In genomic region chr7:19573776-19574140, GRCm38 (mm10) we compare ENCODE assay signal across 8 mouse cellular contexts. TPM values are rescaled to one million over a fixed set of nuclear protein-coding genes. Genes with fewer than 3 reads are reported as not detected.
DNase-seq lines count a peak whose midpoint lies in the region; ATAC-seq and TF ChIP-seq lines count a peak whose summit lies in the region.

No protein-coding gene starts in this region.

- WGBS in kidney, embryonic 16.5 days = 23% methylated on average over 16 of the region's 16 CpGs
- 29% methylated on average over 15 of the region's 16 CpGs for WGBS in hindbrain, embryonic 14.5 days
- WGBS in midbrain, embryonic 15.5 days = 25% methylated on average over 16 of the region's 16 CpGs

- no peak for TF ChIP-seq POLR2A in bone marrow macrophage, adult 2 months (IDR thresholded peaks at IDR 0.05; ENCODE audit: borderline replicate concordance, low read depth, low read length)

- peak overlapping the region; percentile 84 for H3K4me3 ChIP-seq in kidney, embryonic 16.5 days (ENCODE audit: low read length)
- H3K4me3 ChIP-seq in bone marrow macrophage, adult 2 months (ENCODE audit: insufficient read depth, low read length) = peak overlapping the region; percentile 66
- H3K4me3 ChIP-seq in hindbrain, embryonic 14.5 days (replicated peaks; ENCODE audit: low read length) = peak overlapping the region; percentile 75
- H3K4me3 ChIP-seq in midbrain, embryonic 15.5 days = peak overlapping the region; percentile 61

- H3K36me3 ChIP-seq in kidney, embryonic 16.5 days (ENCODE audit: insufficient read depth, low read length) = peaks cover 15% of the 10 kb centered on the region
- H3K36me3 ChIP-seq in hindbrain, embryonic 14.5 days (replicated peaks; ENCODE audit: control insufficient read depth, insufficient read depth) = peaks cover 9% of the 10 kb centered on the region
- peaks cover 15% of the 10 kb centered on the region; the same call in 1 of the 2 replicates for H3K36me3 ChIP-seq in midbrain, embryonic 15.5 days (replicated peaks)

- ATAC-seq in kidney, embryonic 16.5 days (ENCODE audit: low FRiP score, low TSS enrichment) = no peak
- ATAC-seq in hindbrain, embryonic 14.5 days (ENCODE audit: low FRiP score) = no peak; the same call in 1 of the 2 replicates
- peak; percentile 15 for ATAC-seq in midbrain, embryonic 15.5 days (replicated peaks)

- no peak for DNase-seq in kidney, adult 8-10 months
- DNase-seq in hindbrain, embryonic 14.5 days (ENCODE audit: low spot score) = no peak
- no peak for DNase-seq in right cerebral cortex, postnatal 25 days
- DNase-seq in urinary bladder, postnatal 36 days (ENCODE audit: low spot score in 2 of 2) = no peak
- DNase-seq in spleen, adult 18-20 months = no peak

- no peaks in the 10 kb centered on the region for H3K9me3 ChIP-seq in kidney, embryonic 16.5 days (ENCODE audit: low read length)
- H3K9me3 ChIP-seq in hindbrain, embryonic 14.5 days (ENCODE audit: control insufficient read depth, low read length) = no peaks in the 10 kb centered on the region
- no peaks in the 10 kb centered on the region for H3K9me3 ChIP-seq in midbrain, embryonic 15.5 days

- H3K27me3 ChIP-seq in kidney, embryonic 16.5 days (ENCODE audit: insufficient read depth, low read length) = peaks cover 30% of the 10 kb centered on the region
- peaks cover 38% of the 10 kb centered on the region for H3K27me3 ChIP-seq in hindbrain, embryonic 14.5 days (ENCODE audit: control insufficient read depth, insufficient read depth, low read length)
- H3K27me3 ChIP-seq in midbrain, embryonic 15.5 days (replicated peaks) = peaks cover 33% of the 10 kb centered on the region

- peak overlapping the region; percentile 94 for H3K4me2 ChIP-seq in kidney, embryonic 16.5 days (replicated peaks; ENCODE audit: low read depth, low read length)
- H3K4me2 ChIP-seq in hindbrain, embryonic 14.5 days (replicated peaks) = peak overlapping the region; percentile 87
- H3K4me2 ChIP-seq in midbrain, embryonic 15.5 days = peak overlapping the region; percentile 82

- peak overlapping the region; percentile 80 for H3K9ac ChIP-seq in kidney, embryonic 16.5 days (replicated peaks; ENCODE audit: low read length)
- peak overlapping the region; percentile 63 for H3K9ac ChIP-seq in hindbrain, embryonic 14.5 days
- peak overlapping the region; percentile 69 for H3K9ac ChIP-seq in midbrain, embryonic 15.5 days

- no peak for TF ChIP-seq CTCF in bone marrow macrophage, adult 2 months (IDR thresholded peaks at IDR 0.05; ENCODE audit: low read depth, low read length)

- H3K4me1 ChIP-seq in kidney, embryonic 16.5 days (ENCODE audit: insufficient read depth, low read length) = peaks cover 33% of the 10 kb centered on the region
- peaks cover 18% of the 10 kb centered on the region for H3K4me1 ChIP-seq in bone marrow macrophage, adult 2 months (ENCODE audit: control insufficient read depth, insufficient read depth, low read length)
- peaks cover 20% of the 10 kb centered on the region for H3K4me1 ChIP-seq in hindbrain, embryonic 14.5 days (replicated peaks; ENCODE audit: control insufficient read depth, insufficient read depth, low read length)
- H3K4me1 ChIP-seq in midbrain, embryonic 15.5 days = peaks cover 31% of the 10 kb centered on the region

- peak overlapping the region; percentile 90 for H3K27ac ChIP-seq in kidney, embryonic 16.5 days (ENCODE audit: low read length)
- peak overlapping the region; percentile 57; the same call in 1 of the 2 replicates for H3K27ac ChIP-seq in bone marrow macrophage, adult 2 months (ENCODE audit: insufficient read depth, low read depth, low read length)
- peak overlapping the region; percentile 58 for H3K27ac ChIP-seq in hindbrain, embryonic 14.5 days
- H3K27ac ChIP-seq in midbrain, embryonic 15.5 days = peak overlapping the region; percentile 74; the same call in 1 of the 2 replicates

RNA-seq across cellular contexts. Expression of gene Zfp296, which starts 3.3 kb away (rescaled TPM):
- polyA plus RNA-seq in kidney, embryonic 16.5 days (2015; fragmentation: Nextera tagmentation; extraction: Ambion mirVana) = 0.46 and 0.71 TPM in 2 replicates
- polyA plus RNA-seq in bone marrow macrophage, adult 2 months (2012; ENCODE audit: insufficient read depth, insufficient read length, missing spikeins) = 0.60 TPM in 1 of 2 replicates, not detected in the other
- polyA plus RNA-seq in hindbrain, embryonic 14.5 days (2014; fragmentation: Nextera tagmentation; extraction: Ambion mirVana) = 0.13 and 0.16 TPM in 2 replicates
- polyA plus RNA-seq in midbrain, embryonic 15.5 days (2015; fragmentation: Nextera tagmentation; extraction: Ambion mirVana) = 0.25 and 0.26 TPM in 2 replicates

RNA-seq across cellular contexts. Expression of gene Gemin7, which starts 3.6 kb away (rescaled TPM):
- polyA plus RNA-seq in kidney, embryonic 16.5 days (2015; fragmentation: Nextera tagmentation; extraction: Ambion mirVana) = 169 and 183 TPM in 2 replicates
- polyA plus RNA-seq in bone marrow macrophage, adult 2 months (2012; ENCODE audit: insufficient read depth, insufficient read length, missing spikeins) = 51.6 and 52.0 TPM in 2 replicates
- 141 and 157 TPM in 2 replicates for polyA plus RNA-seq in hindbrain, embryonic 14.5 days (2014; fragmentation: Nextera tagmentation; extraction: Ambion mirVana)
- 142 and 155 TPM in 2 replicates for polyA plus RNA-seq in midbrain, embryonic 15.5 days (2015; fragmentation: Nextera tagmentation; extraction: Ambion mirVana)

RNA-seq across cellular contexts. Expression of gene Ppp1r37, which starts 10.9 kb away (rescaled TPM):
- 21.9 and 23.9 TPM in 2 replicates for polyA plus RNA-seq in kidney, embryonic 16.5 days (2015; fragmentation: Nextera tagmentation; extraction: Ambion mirVana)
- polyA plus RNA-seq in bone marrow macrophage, adult 2 months (2012; ENCODE audit: insufficient read depth, insufficient read length, missing spikeins) = 19.3 and 25.7 TPM in 2 replicates
- polyA plus RNA-seq in hindbrain, embryonic 14.5 days (2014; fragmentation: Nextera tagmentation; extraction: Ambion mirVana) = 12.7 and 12.9 TPM in 2 replicates
- polyA plus RNA-seq in midbrain, embryonic 15.5 days (2015; fragmentation: Nextera tagmentation; extraction: Ambion mirVana) = 44.0 and 48.3 TPM in 2 replicates

RNA-seq across cellular contexts. Expression of gene Clasrp, which starts 30.5 kb away (rescaled TPM):
- polyA plus RNA-seq in kidney, embryonic 16.5 days (2015; fragmentation: Nextera tagmentation; extraction: Ambion mirVana) = 52.6 and 55.8 TPM in 2 replicates
- polyA plus RNA-seq in bone marrow macrophage, adult 2 months (2012; ENCODE audit: insufficient read depth, insufficient read length, missing spikeins) = 41.1 and 53.9 TPM in 2 replicates
- 41.6 and 47.6 TPM in 2 replicates for polyA plus RNA-seq in hindbrain, embryonic 14.5 days (2014; fragmentation: Nextera tagmentation; extraction: Ambion mirVana)
- polyA plus RNA-seq in midbrain, embryonic 15.5 days (2015; fragmentation: Nextera tagmentation; extraction: Ambion mirVana) = 67.2 and 69.1 TPM in 2 replicates

RNA-seq across cellular contexts. Expression of gene Relb, which starts 55.5 kb away (rescaled TPM):
- polyA plus RNA-seq in kidney, embryonic 16.5 days (2015; fragmentation: Nextera tagmentation; extraction: Ambion mirVana) = 10.6 and 10.7 TPM in 2 replicates
- polyA plus RNA-seq in bone marrow macrophage, adult 2 months (2012; ENCODE audit: insufficient read depth, insufficient read length, missing spikeins) = 33.2 and 35.7 TPM in 2 replicates
- 5.4 and 7.9 TPM in 2 replicates for polyA plus RNA-seq in hindbrain, embryonic 14.5 days (2014; fragmentation: Nextera tagmentation; extraction: Ambion mirVana)
- polyA plus RNA-seq in midbrain, embryonic 15.5 days (2015; fragmentation: Nextera tagmentation; extraction: Ambion mirVana) = 5.5 and 5.9 TPM in 2 replicates
